Mouse (Mus musculus): ENCODE results near the gene Hip1.
"Not testable (repeated sequence)": the region's sequence is repeated elsewhere in the genome, so short reads cannot be mapped to it uniquely, and the experiment has no call there.

The Hip1 gene

GRCm38 (mm10) chr5:135489695-135490294, 55.1 kb downstream of the Hip1 start:
- no peak for DNase-seq

- DNase-seq = peak; percentile 81
Observed at GRCm38 (mm10) chr5:135488881-135489694, 55.8 kb downstream of the Hip1 start.

DNA sequence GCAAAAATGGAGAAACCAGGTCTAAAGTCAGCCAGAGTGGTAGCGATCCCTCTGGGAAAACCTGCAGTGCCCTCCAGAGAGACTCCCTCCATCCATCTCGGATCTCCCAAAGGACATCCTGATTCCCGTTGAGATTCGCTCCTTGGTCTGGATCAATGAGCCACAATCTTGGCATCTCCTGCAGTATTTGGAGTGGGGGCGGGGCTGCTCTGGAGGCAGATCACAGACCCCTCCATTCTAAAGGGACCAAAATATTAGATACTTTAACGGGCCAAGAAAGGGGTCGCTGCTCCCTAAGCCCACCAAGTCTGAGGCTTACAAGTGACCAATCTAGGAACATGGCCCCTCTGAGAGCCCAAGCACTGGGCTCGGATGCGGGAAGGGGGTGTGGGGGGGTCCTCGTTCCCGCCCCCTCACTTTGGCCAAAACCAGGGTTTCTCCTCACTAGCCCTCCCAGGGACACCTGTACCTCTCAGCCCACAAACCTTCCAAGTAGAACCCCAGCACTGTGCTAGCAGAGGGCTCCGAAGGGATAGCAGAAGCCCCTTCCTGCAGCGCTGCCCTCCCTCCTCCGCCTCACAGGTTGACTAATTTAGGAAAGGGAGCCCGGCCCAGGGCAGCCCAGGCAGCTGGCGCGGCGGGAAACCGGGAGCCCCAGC, 56.6 kb downstream of the Hip1 start:
- DNase-seq = no peak

DNA sequence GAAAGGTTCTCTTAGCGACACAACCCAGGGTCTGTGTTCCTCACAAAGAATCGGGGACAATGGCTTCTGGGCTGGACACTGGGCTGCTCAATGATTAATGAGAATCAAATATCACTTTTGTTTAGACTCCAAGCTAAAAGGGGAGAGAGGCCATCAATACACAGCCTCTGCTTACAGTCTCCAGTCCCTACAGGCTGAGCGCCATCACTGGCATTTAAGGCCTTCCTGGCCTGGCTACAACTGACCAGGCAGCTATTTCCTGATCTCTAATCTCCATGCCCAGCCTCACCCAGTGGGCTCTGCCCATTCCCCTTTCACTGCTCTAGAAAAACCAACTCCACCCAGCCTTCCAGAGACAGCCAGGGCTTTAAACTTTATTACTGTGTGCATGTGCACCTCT, 59.6 kb downstream of the Hip1 start:
- DNase-seq = peak; percentile 55

DNA sequence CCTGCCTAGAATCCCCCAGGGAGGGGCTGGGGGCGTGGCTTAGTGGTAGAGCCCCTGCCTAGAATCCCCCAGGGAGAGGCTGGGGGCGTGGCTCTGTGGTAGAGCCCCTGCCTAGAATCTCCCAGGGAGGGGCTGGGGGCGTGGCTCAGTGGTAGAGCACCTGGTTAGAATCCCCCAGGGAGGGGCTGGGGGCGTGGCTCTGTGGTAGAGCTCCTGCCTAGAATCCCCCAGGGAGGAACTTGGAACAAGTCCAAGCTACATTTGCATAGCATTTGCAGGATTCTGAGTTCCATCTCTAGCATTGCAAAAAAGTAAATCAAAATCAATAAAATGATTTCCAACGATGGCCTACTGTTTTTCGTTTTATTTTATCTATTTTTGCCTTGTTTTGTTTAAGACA, 61.1 kb downstream of the Hip1 start:
- not testable (repeated sequence) for DNase-seq

GRCm38 (mm10) chr5:135478877-135479600, 65.9 kb downstream of the Hip1 start:
- DNase-seq = no peak

GRCm38 (mm10) chr5:135476199-135476598, 68.7 kb downstream of the Hip1 start:
- DNase-seq = peak; percentile 20

DNA sequence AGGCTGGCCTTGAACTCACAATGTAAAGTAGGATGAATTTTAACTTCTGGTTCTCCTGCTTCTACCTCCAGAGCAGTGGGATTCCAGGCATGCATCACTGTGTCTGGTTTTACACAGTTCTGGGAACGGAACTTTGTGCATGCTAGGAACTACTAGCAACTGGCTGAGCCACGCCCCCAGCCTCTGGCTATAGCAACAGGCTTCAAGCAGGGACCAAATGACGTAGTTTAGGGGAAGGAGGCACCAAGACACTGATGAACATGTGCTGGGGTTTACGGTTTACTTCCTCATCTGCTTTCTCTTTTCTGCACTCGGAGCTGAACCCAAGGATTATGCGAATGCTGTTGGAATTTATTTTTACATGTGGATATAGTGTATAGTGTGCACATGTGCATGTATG, 72.5 kb downstream of the Hip1 start:
- DNase-seq = peak; percentile 27

DNA sequence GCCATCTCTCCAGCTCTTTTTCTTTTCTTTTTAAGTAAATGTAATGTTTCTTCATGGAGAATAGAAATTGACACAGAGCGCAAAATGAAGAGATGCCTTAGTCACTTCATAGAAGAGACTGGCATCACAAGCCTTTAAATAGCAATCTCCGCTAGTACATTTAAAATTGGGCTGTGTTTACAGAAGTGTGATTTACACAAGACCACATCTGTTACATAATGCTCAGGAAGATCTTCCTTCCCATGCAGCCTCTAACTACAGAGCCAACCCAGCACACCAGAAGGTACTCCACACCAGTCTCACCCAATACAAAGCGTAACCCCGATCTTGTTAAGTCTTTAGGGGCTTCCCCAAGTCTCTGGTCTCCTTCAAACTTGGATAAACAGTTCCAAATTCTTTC, 73.2 kb downstream of the Hip1 start:
- no peak for DNase-seq

GRCm38 (mm10) chr5:135468280-135468679, 76.6 kb downstream of the Hip1 start:
- no peak for DNase-seq

DNA sequence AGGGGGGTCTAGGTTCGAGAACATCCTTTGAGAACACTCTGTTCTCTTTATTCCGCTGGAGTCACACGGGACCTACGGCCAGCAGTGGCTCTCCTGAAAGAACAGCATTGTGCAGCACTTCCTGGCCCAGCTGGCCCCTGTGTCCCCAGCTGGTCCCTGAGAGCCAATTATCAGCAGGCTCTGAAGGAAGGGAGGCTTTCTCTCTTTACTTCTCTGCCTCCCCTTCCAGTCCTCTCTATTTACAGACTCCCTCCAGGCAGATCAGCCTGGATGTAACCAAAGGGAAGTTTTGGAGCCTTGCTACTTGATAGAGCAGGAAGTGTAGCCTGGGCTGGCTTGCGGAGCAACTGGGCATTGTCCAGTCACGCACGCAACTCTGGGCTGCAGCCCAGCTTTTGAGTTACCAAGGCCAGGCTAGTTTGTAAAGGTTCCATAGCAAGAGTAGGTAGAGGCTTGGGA, 79.1 kb downstream of the Hip1 start:
- DNase-seq = no peak

GRCm38 (mm10) chr5:135463380-135463779, 81.5 kb downstream of the Hip1 start:
- no peak for DNase-seq

- DNase-seq = no peak
Observed at GRCm38 (mm10) chr5:135460833-135461173, 84.1 kb downstream of the Hip1 start.

DNA sequence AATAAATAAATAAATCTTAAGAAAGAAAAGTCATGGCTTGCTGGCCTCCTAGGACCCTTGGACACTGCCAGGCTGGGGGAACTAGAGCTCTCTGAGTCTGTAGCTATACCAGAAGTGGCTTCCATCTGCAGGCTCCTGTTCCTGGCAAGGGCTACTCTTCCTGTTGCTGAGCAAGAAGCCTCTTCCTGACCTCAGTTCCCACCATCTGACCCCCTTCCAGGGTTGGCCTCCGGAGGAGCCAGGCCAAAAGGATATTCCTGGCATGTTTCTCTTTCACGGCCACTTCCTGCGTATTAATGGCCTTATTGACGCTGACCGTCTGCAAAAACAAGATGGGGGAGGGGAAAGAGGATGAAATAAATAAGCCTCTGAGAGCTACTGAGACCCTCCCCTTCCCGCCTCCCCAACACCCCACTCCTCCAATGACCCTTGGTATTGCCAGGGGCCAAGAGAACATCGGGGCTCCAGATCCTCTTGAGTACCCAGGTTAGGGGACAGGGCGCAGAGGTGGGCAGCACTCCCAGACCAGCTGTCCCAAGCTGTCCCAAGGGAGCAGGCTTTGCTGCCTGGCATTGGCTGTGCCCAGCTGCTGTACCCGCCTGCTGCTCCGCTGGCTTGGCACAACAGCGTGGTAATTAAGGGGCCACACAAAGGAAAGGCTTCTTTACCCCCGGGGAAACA, 84.6 kb downstream of the Hip1 start:
- peak; percentile 49 for DNase-seq

DNA sequence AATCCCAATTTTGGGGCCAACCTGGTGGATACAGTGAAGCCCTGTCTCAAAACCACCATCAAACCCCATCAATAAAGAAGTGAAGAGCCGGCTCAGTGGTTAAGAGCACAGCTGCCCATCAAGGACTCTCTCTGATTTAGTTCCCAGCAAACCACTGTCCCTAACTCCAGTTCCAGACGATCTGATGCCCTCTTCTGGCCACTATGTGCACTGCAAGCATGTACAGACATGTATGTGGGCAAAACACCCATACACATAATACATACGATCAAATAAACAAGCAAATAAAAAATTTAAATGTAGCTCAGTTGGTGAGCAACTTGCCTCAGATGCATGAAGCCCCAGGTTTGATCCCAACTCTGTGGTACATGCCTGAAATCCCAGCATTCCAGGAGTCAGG, 85.4 kb downstream of the Hip1 start:
- DNase-seq = peak; percentile 47

- no peak for DNase-seq
Observed at GRCm38 (mm10) chr5:135457961-135458360, 87.0 kb downstream of the Hip1 start.

GRCm38 (mm10) chr5:135456515-135456914, 88.4 kb downstream of the Hip1 start:
- DNase-seq = no peak

DNA sequence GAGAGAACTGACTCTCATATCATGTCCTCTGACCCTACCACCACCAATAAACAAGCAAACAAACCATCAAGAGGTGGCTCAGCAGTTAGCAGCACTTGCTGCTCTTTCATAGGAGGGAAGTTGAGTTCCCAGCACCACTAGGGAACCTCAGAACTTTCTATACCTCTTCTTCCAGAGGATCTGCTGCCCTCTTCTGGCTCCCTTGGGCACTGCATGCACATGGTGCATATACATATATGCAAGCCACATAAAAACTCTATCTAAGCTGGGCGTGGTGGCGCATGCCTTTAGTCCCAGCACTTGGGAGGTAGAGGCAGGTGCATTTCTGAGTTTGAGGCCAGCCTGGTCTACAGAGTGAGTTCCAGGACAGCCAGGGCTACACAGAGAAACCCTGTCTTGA, 90.7 kb downstream of the Hip1 start:
- no peak for DNase-seq

- DNase-seq = not testable (repeated sequence)
Observed at GRCm38 (mm10) chr5:135451559-135451958, 93.4 kb downstream of the Hip1 start.

DNA sequence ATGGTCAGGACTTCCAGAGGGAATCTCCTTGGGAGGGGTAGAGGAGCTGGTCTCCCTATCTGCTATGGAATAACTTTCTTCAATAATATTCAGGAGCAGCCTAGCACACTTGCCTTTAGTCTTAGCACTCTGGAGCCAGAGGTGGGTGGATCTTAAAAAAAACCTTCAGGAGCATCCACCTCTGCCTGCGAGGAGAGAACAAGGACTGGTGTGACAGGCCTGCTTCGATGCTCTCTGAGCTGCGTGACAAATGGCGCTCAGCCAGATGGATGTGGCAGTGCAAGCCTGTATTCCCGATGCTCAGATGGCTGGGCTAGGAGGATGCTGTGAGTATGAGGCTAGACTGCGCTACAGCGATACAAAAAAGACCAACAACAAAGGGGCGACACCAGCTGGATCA, 93.8 kb downstream of the Hip1 start:
- DNase-seq = no peak

- no peak for DNase-seq
Observed at GRCm38 (mm10) chr5:135445755-135446154, 99.2 kb downstream of the Hip1 start.

GRCm38 (mm10) chr5:135442430-135442829, 102.5 kb downstream of the Hip1 start:
- DNase-seq = no peak

DNA sequence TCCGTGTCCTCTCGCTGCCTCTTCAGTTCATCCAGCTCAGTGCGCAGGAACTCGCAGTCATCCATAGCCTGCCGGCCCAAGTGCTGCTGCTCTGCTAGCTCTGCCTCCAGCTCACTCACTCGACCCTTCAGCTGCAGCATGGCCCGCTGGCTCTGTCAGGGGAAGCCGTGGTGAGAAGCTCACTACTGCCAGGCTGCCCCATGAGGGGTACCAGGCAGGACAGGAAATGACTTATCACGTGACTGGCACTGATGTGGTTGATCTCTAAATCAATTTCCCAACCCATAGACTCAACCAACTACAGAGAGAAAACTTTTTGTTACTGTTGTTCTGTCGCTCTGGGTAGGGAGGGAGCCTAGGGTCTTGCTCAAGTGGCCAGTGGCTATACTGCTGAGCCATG, 109.9 kb downstream of the Hip1 start:
- no peak for DNase-seq
